Comparison of ENCODE assay signal across 24 mouse cellular contexts in genomic region chr4:47079997-47080646, GRCm38 (mm10). TPM values are rescaled to one million over a fixed set of nuclear protein-coding genes. Genes with fewer than 3 reads are reported as not detected.
DNase-seq lines count a peak whose midpoint lies in the region; ATAC-seq lines count a peak whose summit lies in the region.
"Had no signal": no experiment of that assay in that cellular context is flagged by ENCODE, and none has a peak within 500 bp of the region (broad histone marks: within the 10 kb centered on the region; RNA-seq: fewer than 3 reads in every experiment).

No protein-coding gene starts in this region.

- H3K9ac ChIP-seq in midbrain, embryonic 11.5 days (ENCODE audit: low read length), result no peak overlapping the region
- no peak overlapping the region for H3K9ac ChIP-seq in midbrain, embryonic 13.5 days (replicated peaks)
- H3K9ac ChIP-seq in hindbrain, embryonic 14.5 days, result no peak overlapping the region
- H3K9ac ChIP-seq: hindbrain, embryonic 15.5 days; intestine, embryonic 15.5 days; limb, embryonic 15.5 days; liver, embryonic 15.5 days had no signal

- no peaks in the 10 kb centered on the region for H3K9me3 ChIP-seq in heart, embryonic 10.5 days
- no peaks in the 10 kb centered on the region for H3K9me3 ChIP-seq in midbrain, embryonic 11.5 days (ENCODE audit: control insufficient read depth, low read length)
- no peaks in the 10 kb centered on the region for H3K9me3 ChIP-seq in midbrain, embryonic 13.5 days
- no peaks in the 10 kb centered on the region for H3K9me3 ChIP-seq in hindbrain, embryonic 14.5 days (ENCODE audit: control insufficient read depth, low read length)
- H3K9me3 ChIP-seq: hindbrain, embryonic 15.5 days; intestine, embryonic 15.5 days; limb, embryonic 15.5 days; liver, embryonic 15.5 days had no signal

- H3K4me3 ChIP-seq in heart, embryonic 10.5 days, result no peak overlapping the region
- H3K4me3 ChIP-seq in midbrain, embryonic 11.5 days (ENCODE audit: low read depth, low read length), result no peak overlapping the region
- no peak overlapping the region for H3K4me3 ChIP-seq in midbrain, embryonic 13.5 days (replicated peaks)
- no peak overlapping the region for H3K4me3 ChIP-seq in hindbrain, embryonic 14.5 days (replicated peaks; ENCODE audit: low read length)
- H3K4me3 ChIP-seq: heart, adult 2 months; hindbrain, embryonic 15.5 days; intestine, embryonic 15.5 days; left cerebral cortex, adult 2 months; limb, embryonic 15.5 days; liver, embryonic 15.5 days had no signal

- H3K27ac ChIP-seq in heart, embryonic 10.5 days, result no peak overlapping the region
- H3K27ac ChIP-seq in midbrain, embryonic 11.5 days (ENCODE audit: low read depth, low read length), result no peak overlapping the region
- no peak overlapping the region for H3K27ac ChIP-seq in midbrain, embryonic 13.5 days
- H3K27ac ChIP-seq in hindbrain, embryonic 14.5 days, result no peak overlapping the region
- H3K27ac ChIP-seq: heart, adult 2 months; hindbrain, embryonic 15.5 days; intestine, embryonic 15.5 days; left cerebral cortex, adult 2 months; limb, embryonic 15.5 days; liver, embryonic 15.5 days had no signal

- WGBS in heart, embryonic 10.5 days, result 88% methylated on average over 17 of the region's 17 CpGs
- WGBS in midbrain, embryonic 11.5 days, result 91% methylated on average over 17 of the region's 17 CpGs
- WGBS in midbrain, embryonic 13.5 days, result 93% methylated on average over 17 of the region's 17 CpGs
- WGBS in hindbrain, embryonic 14.5 days, result 91% methylated on average over 17 of the region's 17 CpGs

- DNase-seq in heart, adult 11 months, result peak; percentile 92
- DNase-seq in heart, embryonic 10.5 days (ENCODE audit: low spot score), result no peak
- DNase-seq in midbrain, embryonic 11.5 days (ENCODE audit: low spot score, missing footprints), result peak; percentile 28
- DNase-seq in left cerebral cortex, adult 8-10 months (ENCODE audit: low spot score in 2 of 2), result no peak
- no peak for DNase-seq in hindbrain, embryonic 14.5 days (ENCODE audit: low spot score)
- DNase-seq: adrenal gland, postnatal 25 days; cerebellum, adult 2 months; cerebellum, postnatal 36 days; gastrocnemius, postnatal 14 days; kidney, adult 9 months; kidney, postnatal 14 days; left cerebral cortex, postnatal 4 days; spleen, adult 18-20 months had no signal

- no peaks in the 10 kb centered on the region for H3K27me3 ChIP-seq in heart, embryonic 10.5 days (ENCODE audit: insufficient read depth, poor library complexity, severe bottlenecking)
- no peaks in the 10 kb centered on the region for H3K27me3 ChIP-seq in midbrain, embryonic 11.5 days (ENCODE audit: control insufficient read depth, insufficient read depth, low read length)
- no peaks in the 10 kb centered on the region for H3K27me3 ChIP-seq in midbrain, embryonic 13.5 days
- no peaks in the 10 kb centered on the region; the same call in 1 of the 2 replicates for H3K27me3 ChIP-seq in hindbrain, embryonic 14.5 days (ENCODE audit: control insufficient read depth, insufficient read depth, low read length)
- H3K27me3 ChIP-seq: hindbrain, embryonic 15.5 days; intestine, embryonic 15.5 days; limb, embryonic 15.5 days; liver, embryonic 15.5 days had no signal

- no peaks in the 10 kb centered on the region for H3K36me3 ChIP-seq in heart, embryonic 10.5 days
- H3K36me3 ChIP-seq in midbrain, embryonic 11.5 days (ENCODE audit: control insufficient read depth, insufficient read depth, low read length), result no peaks in the 10 kb centered on the region
- no peaks in the 10 kb centered on the region for H3K36me3 ChIP-seq in midbrain, embryonic 13.5 days
- H3K36me3 ChIP-seq in hindbrain, embryonic 14.5 days (replicated peaks; ENCODE audit: control insufficient read depth, insufficient read depth), result no peaks in the 10 kb centered on the region
- H3K36me3 ChIP-seq: hindbrain, embryonic 15.5 days; intestine, embryonic 15.5 days; limb, embryonic 15.5 days; liver, embryonic 15.5 days had no signal

- H3K4me2 ChIP-seq in midbrain, embryonic 11.5 days, result no peak overlapping the region
- no peak overlapping the region for H3K4me2 ChIP-seq in midbrain, embryonic 13.5 days (replicated peaks)
- no peak overlapping the region for H3K4me2 ChIP-seq in hindbrain, embryonic 14.5 days (replicated peaks)
- H3K4me2 ChIP-seq: hindbrain, embryonic 15.5 days; intestine, embryonic 15.5 days; limb, embryonic 15.5 days; liver, embryonic 15.5 days had no signal

- ATAC-seq in midbrain, embryonic 11.5 days (ENCODE audit: low FRiP score), result no peak
- ATAC-seq in midbrain, embryonic 13.5 days, result no peak
- peak; percentile 89 for ATAC-seq in megakaryocyte, adult 5-6 weeks (ENCODE audit: poor library complexity, severe bottlenecking)
- no peak for ATAC-seq in erythroblast, adult 5-6 weeks (replicated peaks; ENCODE audit: low FRiP score, poor library complexity, severe bottlenecking)
- ATAC-seq in hindbrain, embryonic 14.5 days (ENCODE audit: low FRiP score), result no peak
- ATAC-seq: forebrain, embryonic 16.5 days; intestine, embryonic 15.5 days; midbrain, embryonic 16.5 days had no signal

- H3K4me1 ChIP-seq in heart, embryonic 10.5 days, result no peaks in the 10 kb centered on the region
- H3K4me1 ChIP-seq in midbrain, embryonic 11.5 days (ENCODE audit: control insufficient read depth, insufficient read depth, low read length), result no peaks in the 10 kb centered on the region
- H3K4me1 ChIP-seq in midbrain, embryonic 13.5 days (replicated peaks), result 0 out of 2 replicates have a peak, but pooled peaks cover 4% of the 10 kb centered on the region
- H3K4me1 ChIP-seq in hindbrain, embryonic 14.5 days (replicated peaks; ENCODE audit: control insufficient read depth, insufficient read depth, low read length), result no peaks in the 10 kb centered on the region
- H3K4me1 ChIP-seq: hindbrain, embryonic 15.5 days; intestine, embryonic 15.5 days; limb, embryonic 15.5 days; liver, embryonic 15.5 days had no signal

RNA-seq across cellular contexts. Expression of gene Galnt12, which starts 11.6 kb away (rescaled TPM):
- polyA plus RNA-seq in heart, embryonic 10.5 days (2016; fragmentation: Nextera tagmentation; extraction: Ambion mirVana), result 1.3 and 2.2 TPM in 2 replicates
- 4.6 and 6.1 TPM in 2 replicates for polyA plus RNA-seq in midbrain, embryonic 11.5 days (2014; fragmentation: Nextera tagmentation; extraction: Ambion mirVana)
- polyA plus RNA-seq in midbrain, embryonic 13.5 days (2015; fragmentation: Nextera tagmentation; extraction: Ambion mirVana), result 2.7 and 5.6 TPM in 2 replicates
- total RNA-seq in megakaryocyte, adult 5-6 weeks (2015), result 0.84 and 1.5 TPM in 2 replicates
- 2.7 and 3.0 TPM in 2 replicates for total RNA-seq in megakaryocyte, adult 5-6 weeks (2017)
- 1 to 10 TPM in 2 of 4 experiments, under 1 TPM in 2; 0.78 to 1.5 (median 1.0) TPM for total RNA-seq in left cerebral cortex, adult 8-10 months (2022)
- total RNA-seq in erythroblast, adult 5-6 weeks (2015; ENCODE audit: low replicate concordance), result not detected in 2 replicates
- not detected in 2 replicates for total RNA-seq in erythroblast, adult 5-6 weeks (2017; ENCODE audit: low replicate concordance)
- polyA plus RNA-seq in hindbrain, embryonic 14.5 days (2014; fragmentation: Nextera tagmentation; extraction: Ambion mirVana), result 1.2 TPM in 2 replicates

RNA-seq across cellular contexts. Expression of gene Anks6, which starts 22.9 kb away (rescaled TPM):
- polyA plus RNA-seq in heart, embryonic 10.5 days (2016; fragmentation: Nextera tagmentation; extraction: Ambion mirVana), result 1.8 and 2.0 TPM in 2 replicates
- polyA plus RNA-seq in midbrain, embryonic 11.5 days (2014; fragmentation: Nextera tagmentation; extraction: Ambion mirVana), result 2.0 and 3.2 TPM in 2 replicates
- 3.9 and 4.4 TPM in 2 replicates for polyA plus RNA-seq in midbrain, embryonic 13.5 days (2015; fragmentation: Nextera tagmentation; extraction: Ambion mirVana)
- total RNA-seq in megakaryocyte, adult 5-6 weeks (2015), result 0.16 and 0.41 TPM in 2 replicates
- total RNA-seq in megakaryocyte, adult 5-6 weeks (2017), result 0.28 and 0.44 TPM in 2 replicates
- total RNA-seq in left cerebral cortex, adult 8-10 months (2022), result 10 to 100 TPM; 17.8 to 21.7 (median 19.7) TPM
- total RNA-seq in erythroblast, adult 5-6 weeks (2015; ENCODE audit: low replicate concordance), result not detected in 2 replicates
- total RNA-seq in erythroblast, adult 5-6 weeks (2017; ENCODE audit: low replicate concordance), result not detected in 2 replicates
- polyA plus RNA-seq in hindbrain, embryonic 14.5 days (2014; fragmentation: Nextera tagmentation; extraction: Ambion mirVana), result 4.8 and 5.0 TPM in 2 replicates

Comparison
In these comparisons a context has a peak if more than half of its experiments do, and no peak if none do; other contexts are left out.
1. DNase-seq: peak in heart, adult 11 months (single experiment) and midbrain, embryonic 11.5 days (single experiment); none in heart, embryonic 10.5 days (single experiment), left cerebral cortex, adult 8-10 months (0 of 2) and hindbrain, embryonic 14.5 days (single experiment).